ENCODE assay signal across 8 mouse cellular contexts in the genomic region with DNA sequence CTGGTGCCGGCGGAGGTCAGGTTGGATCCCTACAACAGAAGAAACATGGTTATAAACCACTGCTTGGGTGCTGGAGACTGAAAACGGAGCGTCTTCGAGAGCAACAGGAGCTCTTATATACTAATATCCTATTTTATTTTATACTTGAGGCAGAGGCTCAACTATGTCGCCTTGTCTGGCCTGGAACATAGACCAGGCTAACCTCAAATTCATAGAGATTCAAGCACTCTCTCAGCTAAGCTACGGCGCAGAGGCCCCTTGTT. TPM values are rescaled to one million over a fixed set of nuclear protein-coding genes. Genes with fewer than 3 reads are reported as not detected.
DNase-seq lines count a peak whose midpoint lies in the region; ATAC-seq and TF ChIP-seq lines count a peak whose summit lies in the region.

No protein-coding gene starts in this region.

- WGBS in kidney, embryonic 15.5 days, result 53% methylated on average over 8 of the region's 8 CpGs
- 37% methylated on average over 8 of the region's 8 CpGs for WGBS in intestine, embryonic 15.5 days

- peaks cover 9% of the 10 kb centered on the region for H3K4me1 ChIP-seq in kidney, embryonic 15.5 days
- 0 out of 2 replicates have a peak, but pooled peaks cover 1% of the 10 kb centered on the region for H3K4me1 ChIP-seq in cortical plate, adult 2 months (ENCODE audit: control insufficient read depth, insufficient read depth, low read length)
- H3K4me1 ChIP-seq in intestine, embryonic 15.5 days (replicated peaks), result peaks cover 8% of the 10 kb centered on the region; the same call in 1 of the 2 replicates

- peak overlapping the region; percentile 22 for H3ac ChIP-seq in myocyte (ENCODE audit: control insufficient read depth, insufficient read length)

- TF ChIP-seq CTCF in cortical plate, adult 2 months (IDR thresholded peaks at IDR 0.05; ENCODE audit: extremely low read depth, insufficient read depth, low read length), result no peak

- peaks cover 43% of the 10 kb centered on the region for H3K36me3 ChIP-seq in kidney, embryonic 15.5 days
- H3K36me3 ChIP-seq in intestine, embryonic 15.5 days, result peaks cover 16% of the 10 kb centered on the region
- peaks cover 18% of the 10 kb centered on the region for H3K36me3 ChIP-seq in myocyte (ENCODE audit: control insufficient read depth, insufficient read depth)

- peak overlapping the region; percentile 71 for H3K4me2 ChIP-seq in kidney, embryonic 15.5 days
- peak overlapping the region; percentile 72 for H3K4me2 ChIP-seq in intestine, embryonic 15.5 days (replicated peaks)
- H3K4me2 ChIP-seq in myocyte (ENCODE audit: low read depth), result peak overlapping the region; percentile 74

- DNase-seq in kidney, postnatal 14 days, result no peak
- DNase-seq in urinary bladder, postnatal 36 days (ENCODE audit: low spot score in 2 of 2), result no peak
- no peak for DNase-seq in left cerebral cortex, adult 11 months (ENCODE audit: low spot score)
- no peak for DNase-seq in adrenal gland, postnatal 10 days

- no peak for ATAC-seq in kidney, embryonic 15.5 days (replicated peaks; ENCODE audit: low FRiP score)
- ATAC-seq in intestine, embryonic 15.5 days, result peak; percentile 31; the same call in 1 of the 2 replicates

- peak overlapping the region; percentile 83 for H3K4me3 ChIP-seq in kidney, embryonic 15.5 days (replicated peaks)
- peak overlapping the region; percentile 61 for H3K4me3 ChIP-seq in cortical plate, adult 2 months (ENCODE audit: insufficient read depth, low read length)
- peak overlapping the region; percentile 70 for H3K4me3 ChIP-seq in intestine, embryonic 15.5 days (replicated peaks)
- peak overlapping the region; percentile 60 for H3K4me3 ChIP-seq in myocyte

- H3K27ac ChIP-seq in kidney, embryonic 15.5 days, result no peak overlapping the region
- no peak overlapping the region for H3K27ac ChIP-seq in cortical plate, adult 2 months (ENCODE audit: insufficient read depth, low read length)
- no peak overlapping the region for H3K27ac ChIP-seq in intestine, embryonic 15.5 days

- H3K79me2 ChIP-seq in myocyte (ENCODE audit: control insufficient read depth, insufficient read depth), result peaks cover 13% of the 10 kb centered on the region

- no peaks in the 10 kb centered on the region for H3K9me3 ChIP-seq in kidney, embryonic 15.5 days (replicated peaks)
- no peaks in the 10 kb centered on the region for H3K9me3 ChIP-seq in intestine, embryonic 15.5 days

- H3K27me3 ChIP-seq in kidney, embryonic 15.5 days, result no peaks in the 10 kb centered on the region
- H3K27me3 ChIP-seq in intestine, embryonic 15.5 days (replicated peaks), result no peaks in the 10 kb centered on the region
- no peaks in the 10 kb centered on the region for H3K27me3 ChIP-seq in myocyte (ENCODE audit: control insufficient read depth, insufficient read depth, insufficient read length)

- peak overlapping the region; percentile 71 for H3K9ac ChIP-seq in kidney, embryonic 15.5 days
- H3K9ac ChIP-seq in intestine, embryonic 15.5 days, result peak overlapping the region; percentile 80

- TF ChIP-seq POLR2A in cortical plate, adult 2 months (IDR thresholded peaks at IDR 0.05; ENCODE audit: extremely low read depth, insufficient read depth, low read length), result no peak
- TF ChIP-seq POLR2A in myocyte (IDR thresholded peaks at IDR 0.05; ENCODE audit: insufficient read length, low read depth), result no peak

TF ChIP-seq in myocyte, 11 proteins besides CTCF, POLR2A, EP300 and RAD21:
- TF ChIP-seq POLR2AphosphoS2 (IDR thresholded peaks at IDR 0.05; ENCODE audit: insufficient read length, low read depth) (no peak), MYOG (IDR thresholded peaks at IDR 0.05; ENCODE audit: control insufficient read depth in 1 of 3, insufficient read depth in 1 of 3, insufficient read length in 2 of 3, low read depth in 2 of 3) (no peak), CEBPB (IDR thresholded peaks at IDR 0.05; ENCODE audit: insufficient read depth, poor library complexity, severe bottlenecking) (no peak), MAX (IDR thresholded peaks at IDR 0.05; ENCODE audit: low read depth) (no peak), USF1 (IDR thresholded peaks at IDR 0.05; ENCODE audit: low read depth) (no peak), SRF (IDR thresholded peaks at IDR 0.05; ENCODE audit: control insufficient read depth, insufficient read length, low read depth) (no peak), MYOD1 (IDR thresholded peaks at IDR 0.05; ENCODE audit: control insufficient read depth in 1 of 3, insufficient read length in 2 of 3, low read depth in 2 of 3) (no peak), REST (IDR thresholded peaks at IDR 0.05; ENCODE audit: insufficient read depth, insufficient read length) (no peak), TCF12 (IDR thresholded peaks at IDR 0.05; ENCODE audit: insufficient read depth, poor library complexity, severe bottlenecking) (no peak), TCF3 (IDR thresholded peaks at IDR 0.05; ENCODE audit: insufficient read length, low read depth) (no peak), E2F4 (IDR thresholded peaks at IDR 0.05; ENCODE audit: insufficient read depth) (no peak)

RNA-seq across cellular contexts. Expression of gene Sumf2, which starts 0.7 kb away (rescaled TPM):
- 55.9 and 61.2 TPM in 2 replicates for polyA plus RNA-seq in kidney, embryonic 15.5 days (2015; fragmentation: Nextera tagmentation; extraction: Ambion mirVana)
- 16.8 and 19.2 TPM in 2 replicates for polyA plus RNA-seq in cortical plate, adult 2 months (2012; rRNA removed)
- polyA plus RNA-seq in intestine, embryonic 15.5 days (2015; fragmentation: Nextera tagmentation; extraction: Ambion mirVana), result 36.0 and 48.1 TPM in 2 replicates
- 33.8 TPM for polyA plus RNA-seq in myocyte (2012; fragmentation: generic; extraction: Trizol)
- total RNA-seq in adrenal gland, postnatal 10 days (2021), result 10 to 100 TPM; 40.9 to 42.5 TPM

RNA-seq across cellular contexts. Expression of gene Chchd2, which starts 39.8 kb away (rescaled TPM):
- 984 and 1,043 TPM in 2 replicates for polyA plus RNA-seq in kidney, embryonic 15.5 days (2015; fragmentation: Nextera tagmentation; extraction: Ambion mirVana)
- polyA plus RNA-seq in cortical plate, adult 2 months (2012; rRNA removed), result 719 and 800 TPM in 2 replicates
- polyA plus RNA-seq in intestine, embryonic 15.5 days (2015; fragmentation: Nextera tagmentation; extraction: Ambion mirVana), result 990 and 1,082 TPM in 2 replicates
- polyA plus RNA-seq in myocyte (2012; fragmentation: generic; extraction: Trizol), result 747 TPM
- 1,000 to 10,000 TPM in 1 of 2 experiments, 100 to 1,000 TPM in 1; 975 to 1,063 TPM for total RNA-seq in adrenal gland, postnatal 10 days (2021)

RNA-seq across cellular contexts. Expression of gene Zbed5, which starts 48.0 kb away (rescaled TPM):
- polyA plus RNA-seq in kidney, embryonic 15.5 days (2015; fragmentation: Nextera tagmentation; extraction: Ambion mirVana), result 6.4 and 7.1 TPM in 2 replicates
- polyA plus RNA-seq in cortical plate, adult 2 months (2012; rRNA removed), result 5.6 and 6.8 TPM in 2 replicates
- 2.4 and 3.2 TPM in 2 replicates for polyA plus RNA-seq in intestine, embryonic 15.5 days (2015; fragmentation: Nextera tagmentation; extraction: Ambion mirVana)
- polyA plus RNA-seq in myocyte (2012; fragmentation: generic; extraction: Trizol), result 1.7 TPM
- 1 to 10 TPM; 2.8 to 3.6 TPM for total RNA-seq in adrenal gland, postnatal 10 days (2021)

RNA-seq across cellular contexts. Expression of gene Phkg1, which starts 50.9 kb away (rescaled TPM):
- 0.27 and 0.31 TPM in 2 replicates for polyA plus RNA-seq in kidney, embryonic 15.5 days (2015; fragmentation: Nextera tagmentation; extraction: Ambion mirVana)
- polyA plus RNA-seq in cortical plate, adult 2 months (2012; rRNA removed), result 38.1 and 39.9 TPM in 2 replicates
- polyA plus RNA-seq in intestine, embryonic 15.5 days (2015; fragmentation: Nextera tagmentation; extraction: Ambion mirVana), result 0.08 and 0.16 TPM in 2 replicates
- 0.32 TPM for polyA plus RNA-seq in myocyte (2012; fragmentation: generic; extraction: Trizol)
- 1 to 10 TPM; 3.2 to 8.0 TPM for total RNA-seq in adrenal gland, postnatal 10 days (2021)
